Mouse (Mus musculus) left cerebral cortex, postnatal 36 days (tissue): Measurements from ENCODE around the gene Fermt3. TPM values are rescaled to one million over a fixed set of nuclear protein-coding genes. Genes with fewer than 3 reads are reported as not detected.
"Not testable (repeated sequence)": the region's sequence is repeated elsewhere in the genome, so short reads cannot be mapped to it uniquely, and the experiment has no call there.

Source experiments
- DNase-seq, 2 experiments: peaks; one replicate each; pipeline ENCODE4 v3.0.0; 2021 to 2022; ENCODE audit warnings: low spot score in 2 of 2, mixed read lengths in 1 of 2
- intact Hi-C: fragments of 180-260 bp; cut with DNase I; formaldehyde crosslinking; loops from one replicate; pipeline ENCODE4 v1.15.1; 2025
- total RNA-seq, 2 experiments: library from RNA; stranded (reverse); gene quantifications; 2 replicates each; pipeline ENCODE4 v1.2.3; 2021

Gene Fermt3
- total RNA-seq, result 1 to 10 TPM; 3.7 to 4.9 TPM

- no peak for DNase-seq
- intact Hi-C loops, result no loop called here
These were observed at the start of gene Fermt3 for GRCm38 (mm10) chr19:7019191-7019590. TSS of gene Fermt3 (minus strand) at chr19:7019469.

GRCm38 (mm10) chr19:7068136-7068535, 48.9 kb upstream of the Fermt3 start:
- peak; percentile 67 to 70 for DNase-seq
- intact Hi-C loops, result loop anchor here (2.0 to 10.0 kb wide), 2 partner anchors 93 to 347 kb away; partner anchors contain the start of gene 2700081O15Rik

DNA sequence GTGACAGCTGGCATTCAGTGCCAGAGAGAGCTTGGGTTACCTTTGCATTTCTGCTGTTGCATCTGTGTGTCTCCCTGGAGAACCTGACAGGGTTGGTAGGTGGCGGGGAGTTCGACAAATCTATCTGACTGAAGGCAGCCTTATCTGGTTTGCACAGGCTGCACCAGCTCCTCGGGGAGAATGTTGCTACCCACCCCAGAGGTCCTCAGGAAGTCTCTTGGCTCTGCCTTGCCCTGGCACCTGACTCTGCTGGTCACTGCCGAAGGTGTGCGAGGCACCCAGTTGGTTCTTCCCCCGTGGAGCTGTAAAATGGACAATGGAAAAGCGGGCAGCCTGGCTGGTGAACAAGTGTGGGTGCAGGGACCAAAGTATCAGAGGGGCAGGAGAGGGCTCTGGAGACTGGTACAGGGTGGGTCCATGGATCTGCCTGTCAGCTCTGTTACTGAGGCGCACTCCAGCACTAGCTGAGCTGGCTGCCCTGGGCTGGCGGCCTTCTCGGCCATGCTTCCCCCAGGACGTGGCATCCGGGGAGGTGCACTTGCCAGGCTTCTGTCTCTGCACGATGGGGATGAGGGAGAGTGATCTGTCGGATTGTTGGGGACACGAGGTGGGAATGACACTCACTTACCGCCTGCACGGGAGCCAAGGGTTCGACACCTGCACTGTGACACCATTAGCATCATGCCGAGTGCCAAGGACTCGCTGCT, 48.2 kb upstream of the Fermt3 start:
- intact Hi-C loops, result loop anchor here (2.0 to 10.0 kb wide), 2 partner anchors 93 to 347 kb away; partner anchors contain the start of gene 2700081O15Rik

GRCm38 (mm10) chr19:7066828-7067342, 47.6 kb upstream of the Fermt3 start:
- DNase-seq, result no peak
- intact Hi-C loops, result loop anchor here (10.0 kb wide), 1 partner anchor 348 kb away; the partner anchor contains the start of gene 2700081O15Rik

More for the DNA sequence above, 48.2 kb upstream of the Fermt3 start:
- DNase-seq, result no peak

- no peak for DNase-seq
- intact Hi-C loops, result loop anchor here (10.0 kb wide), 1 partner anchor 349 kb away; the partner anchor contains the start of gene 2700081O15Rik
These were observed 47.0 kb upstream of the Fermt3 start for GRCm38 (mm10) chr19:7066034-7066827.

DNA sequence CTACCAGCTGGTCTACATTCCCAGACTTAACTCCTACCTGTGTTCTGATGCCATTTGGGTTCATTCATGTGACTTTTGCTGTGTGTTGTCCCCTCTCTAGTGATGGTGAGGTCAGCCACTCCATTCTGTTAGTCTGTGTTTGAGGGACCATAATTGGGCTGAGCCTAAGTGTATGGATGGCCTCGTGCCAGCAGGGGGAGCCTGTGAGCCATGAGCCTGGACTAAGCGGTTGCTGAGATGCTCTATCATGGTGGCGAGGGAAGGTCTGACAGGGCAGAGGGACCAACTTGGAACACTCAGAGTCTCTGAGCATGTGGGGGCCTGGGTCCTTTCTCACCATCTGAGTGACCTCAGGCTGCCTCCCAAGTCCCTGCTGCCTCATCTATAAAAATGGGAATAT, 45.3 kb upstream of the Fermt3 start:
- DNase-seq, result peak; percentile 76 to 78
- intact Hi-C loops, result loop anchor here (1.0 to 10.0 kb wide), 2 partner anchors 132 to 350 kb away; partner anchors contain the start of gene 2700081O15Rik

GRCm38 (mm10) chr19:7062916-7063315, 43.6 kb upstream of the Fermt3 start:
- DNase-seq, result no peak

DNA sequence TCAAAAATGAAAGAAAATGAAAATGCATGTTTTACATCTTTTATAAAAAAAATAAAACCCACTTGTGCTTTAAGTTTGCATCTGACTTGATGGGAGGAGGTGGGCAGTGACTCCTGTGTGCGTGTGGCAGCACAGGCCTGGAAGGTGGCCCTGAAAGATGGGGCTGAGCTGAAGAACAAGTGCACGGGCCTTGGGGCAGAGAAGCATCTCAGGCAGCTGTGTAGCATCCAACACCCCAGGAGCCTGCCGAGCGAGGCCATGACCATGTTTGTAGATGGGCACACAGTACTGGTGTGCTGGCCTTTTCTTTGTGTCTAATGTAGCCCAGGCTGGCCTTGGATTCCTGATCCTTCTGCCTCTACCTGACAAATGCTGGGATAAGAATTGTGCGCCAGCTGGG, 42.8 kb upstream of the Fermt3 start:
- no peak for DNase-seq
- intact Hi-C loops, result loop anchor here (10.0 kb wide), 1 partner anchor 353 kb away; the partner anchor contains the start of gene 2700081O15Rik

More at GRCm38 (mm10) chr19:7062916-7063315, 43.6 kb upstream of the Fermt3 start:
- intact Hi-C loops, result loop anchor here (10.0 kb wide), 1 partner anchor 352 kb away; the partner anchor contains the start of gene 2700081O15Rik

GRCm38 (mm10) chr19:7058541-7058940, 39.3 kb upstream of the Fermt3 start:
- intact Hi-C loops, result loop anchor here (10.0 kb wide), 1 partner anchor 286 kb away; the partner anchor contains the start of gene Mark2
- no peak for DNase-seq

- DNase-seq, result peak; percentile 72
- intact Hi-C loops, result loop anchor here (10.0 kb wide), 1 partner anchor 287 kb away; the partner anchor contains the start of gene Mark2
These were observed 38.5 kb upstream of the Fermt3 start for GRCm38 (mm10) chr19:7057722-7058207.

- intact Hi-C loops, result loop anchor here (10.0 kb wide), 1 partner anchor 288 kb away; the partner anchor contains the start of gene Mark2
- no peak for DNase-seq
These were observed 38.0 kb upstream of the Fermt3 start for GRCm38 (mm10) chr19:7057126-7057721.

DNA sequence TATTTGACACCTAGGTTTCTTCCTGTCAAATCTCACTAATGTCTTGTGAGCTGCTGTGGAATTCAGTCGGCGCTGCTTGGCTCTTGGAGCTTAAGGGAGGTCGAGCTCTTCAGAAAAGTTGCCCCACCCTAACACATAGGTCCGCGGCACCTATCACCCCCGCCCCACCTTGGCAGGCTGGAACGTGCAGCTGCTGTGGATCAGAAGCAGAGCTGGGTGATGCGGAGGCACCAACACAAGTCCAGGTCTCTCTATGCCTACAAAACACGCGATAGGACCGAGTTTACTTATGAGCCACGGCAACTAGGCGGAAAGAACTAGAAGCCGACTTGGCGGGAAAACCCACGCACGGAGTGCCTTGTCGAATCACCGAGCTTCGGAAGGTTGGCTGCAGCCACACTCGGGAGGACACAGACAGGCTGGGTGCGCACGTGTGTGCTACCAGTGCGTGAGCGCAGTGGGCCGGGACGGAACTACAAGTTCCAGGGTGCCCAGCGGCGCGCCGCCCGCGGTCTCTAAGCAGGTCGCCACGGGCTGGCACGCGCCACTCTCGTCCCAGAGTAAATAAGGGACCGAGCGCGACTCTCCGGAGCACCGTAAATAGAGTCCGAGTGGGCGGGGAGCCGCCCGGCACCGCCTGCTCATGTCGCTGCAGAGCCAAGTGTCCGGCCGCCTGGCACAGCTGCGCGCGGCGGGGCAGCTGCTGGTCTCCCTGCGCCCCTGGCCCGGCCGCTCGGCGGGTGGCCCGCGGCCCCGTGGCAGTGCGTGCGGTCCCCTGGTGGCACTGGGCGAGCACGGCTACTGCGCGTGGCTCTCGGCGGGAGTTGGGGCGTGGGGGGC, 37.2 kb upstream of the Fermt3 start, which contains the start of gene Macrod1:
Gene Macrod1, plus strand, starts transcription at position 563 of the 840 bp plus-strand sequence.
- peak; percentile 88 for DNase-seq
- intact Hi-C loops, result loop anchor here (10.0 kb wide), 1 partner anchor 288 kb away; the partner anchor contains the start of gene Mark2

- intact Hi-C loops, result loop anchor here (10.0 kb wide), 1 partner anchor 290 kb away; the partner anchor contains the start of gene Mark2
- no peak for DNase-seq
These were observed 35.9 kb upstream of the Fermt3 start for GRCm38 (mm10) chr19:7055173-7055572.

DNA sequence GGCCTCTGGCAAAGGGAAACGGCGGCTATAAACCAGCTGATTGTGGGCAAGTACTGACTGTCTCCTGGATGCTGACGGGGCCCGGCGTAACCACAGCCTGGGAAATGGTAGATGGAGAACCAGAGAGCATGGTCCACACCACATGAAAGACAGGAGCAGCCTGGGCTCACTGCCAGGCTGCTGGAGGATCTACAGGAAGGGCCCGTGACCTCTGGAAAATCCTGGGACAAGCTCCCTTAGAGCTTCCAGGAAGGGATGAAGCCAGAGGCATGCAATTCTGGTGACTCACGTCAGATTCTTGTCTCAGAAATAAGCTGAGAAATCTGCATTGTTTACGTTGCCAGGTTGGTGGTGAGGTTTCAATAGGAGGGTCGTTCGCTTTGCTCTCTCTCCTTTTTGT, 35.5 kb upstream of the Fermt3 start:
- DNase-seq, result no peak
- intact Hi-C loops, result loop anchor here (10.0 kb wide), 1 partner anchor 290 kb away; the partner anchor contains the start of gene Mark2

- DNase-seq, result not testable (repeated sequence)
- intact Hi-C loops, result loop anchor here (10.0 kb wide), 1 partner anchor 291 kb away; the partner anchor contains the start of gene Mark2
These were observed 34.1 kb upstream of the Fermt3 start for GRCm38 (mm10) chr19:7053382-7053781.

DNA sequence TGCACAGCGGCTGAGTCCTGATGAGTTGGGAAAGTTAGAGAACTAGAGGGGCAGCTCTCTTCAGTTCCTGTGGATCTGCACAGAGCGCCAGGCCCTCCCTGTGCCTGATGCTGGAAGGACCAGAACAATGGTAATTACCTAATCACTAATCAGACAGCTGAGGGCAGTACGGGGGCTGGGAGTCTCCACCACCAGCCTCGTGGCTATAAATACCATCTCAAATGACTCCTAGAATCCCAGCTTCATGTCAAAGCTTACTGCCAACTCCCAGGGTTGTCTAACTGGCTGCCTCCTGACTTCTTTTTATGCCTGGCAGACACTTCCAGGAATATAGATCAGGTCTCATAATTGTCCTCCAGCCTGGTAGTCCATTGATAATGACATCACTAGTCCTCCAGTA, 25.4 kb upstream of the Fermt3 start:
- intact Hi-C loops, result no loop called here
- DNase-seq, result no peak

DNA sequence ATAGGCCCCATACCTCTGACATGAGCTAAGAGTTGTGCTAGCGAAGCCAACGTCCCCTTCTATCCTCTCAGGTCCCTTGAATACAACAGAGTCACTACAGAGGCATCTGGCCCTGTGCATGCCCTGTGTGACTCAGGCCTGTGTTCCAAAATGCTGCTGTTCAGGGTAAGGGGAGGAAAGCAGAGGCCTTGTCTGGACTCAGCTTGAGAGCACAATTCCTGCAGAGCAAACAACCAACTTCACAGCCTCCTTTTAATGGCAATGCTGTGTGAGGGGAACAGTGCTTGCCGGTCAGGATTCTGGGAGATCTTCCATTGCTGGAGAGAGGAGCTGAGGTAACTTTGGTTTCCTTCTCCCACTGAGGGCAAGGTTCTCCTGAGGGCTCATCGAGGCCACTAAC, 25.0 kb upstream of the Fermt3 start:
- DNase-seq, result no peak
- intact Hi-C loops, result no loop called here

DNA sequence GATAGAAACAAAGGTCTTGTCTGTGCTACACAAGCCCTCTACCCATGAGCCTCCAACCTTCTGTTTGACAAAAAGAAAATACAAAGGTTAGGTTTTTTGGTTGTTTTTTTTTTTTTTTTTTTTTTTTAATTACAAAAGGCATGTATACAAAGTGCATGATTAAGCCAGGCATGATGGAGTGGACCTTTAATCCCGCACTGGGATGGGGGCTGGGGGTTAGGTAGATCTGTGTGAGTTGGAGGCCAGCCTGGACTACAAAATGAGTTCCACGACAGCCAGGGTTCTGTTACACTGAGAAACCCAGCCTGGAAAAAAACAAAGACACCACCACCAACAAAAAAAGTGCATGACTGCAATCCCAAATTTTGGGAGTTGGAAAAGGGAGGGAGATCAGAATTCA, 21.9 kb upstream of the Fermt3 start:
- intact Hi-C loops, result no loop called here
- DNase-seq, result no peak
